Mouse (Mus musculus): ENCODE results near the gene Tmem267. TPM values are rescaled to one million over a fixed set of nuclear protein-coding genes. Genes with fewer than 3 reads are reported as not detected.
"Not testable (repeated sequence)": the region's sequence is repeated elsewhere in the genome, so short reads cannot be mapped to it uniquely, and the experiment has no call there.

Tmem267 gene
- total RNA-seq, 2 experiments from 2014 or later = 7.2 to 7.4 TPM

GRCm38 (mm10) chr13:119603890-119604289 lies 116.1 kb downstream of the Tmem267 start:
- intact Hi-C loops (cut with DNase I); DNase-seq: not testable (repeated sequence)

GRCm38 (mm10) chr13:119604322-119604721 lies 116.5 kb downstream of the Tmem267 start:
- DNase-seq; intact Hi-C loops (cut with DNase I): not testable (repeated sequence)

- intact Hi-C loops (cut with DNase I) = no loop called here
These were observed 131.0 kb downstream of the Tmem267 start for GRCm38 (mm10) chr13:119618841-119619240.

DNA sequence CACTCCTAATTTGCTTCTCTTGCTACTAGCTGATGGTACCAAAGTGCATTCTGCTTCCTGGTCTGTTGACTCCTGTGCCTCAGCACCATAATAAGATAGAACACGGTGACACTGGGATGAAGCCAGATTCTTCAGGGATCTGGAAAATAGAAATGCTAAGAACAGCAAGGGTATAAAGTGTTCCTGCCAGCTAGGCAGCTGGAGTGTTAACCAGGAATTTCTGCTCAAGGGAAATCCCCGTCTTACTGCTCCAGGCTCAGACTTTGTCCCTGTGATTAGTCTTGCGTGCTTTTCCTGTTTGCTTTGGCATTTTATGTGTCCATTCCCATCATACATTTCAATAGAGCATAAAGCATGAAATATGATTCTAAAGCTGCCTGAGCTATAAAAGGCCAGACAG lies 131.9 kb downstream of the Tmem267 start:
- intact Hi-C loops (cut with DNase I) = no loop called here
- DNase-seq = no peak

More at GRCm38 (mm10) chr13:119618841-119619240, 131.0 kb downstream of the Tmem267 start:
- DNase-seq = no peak

DNA sequence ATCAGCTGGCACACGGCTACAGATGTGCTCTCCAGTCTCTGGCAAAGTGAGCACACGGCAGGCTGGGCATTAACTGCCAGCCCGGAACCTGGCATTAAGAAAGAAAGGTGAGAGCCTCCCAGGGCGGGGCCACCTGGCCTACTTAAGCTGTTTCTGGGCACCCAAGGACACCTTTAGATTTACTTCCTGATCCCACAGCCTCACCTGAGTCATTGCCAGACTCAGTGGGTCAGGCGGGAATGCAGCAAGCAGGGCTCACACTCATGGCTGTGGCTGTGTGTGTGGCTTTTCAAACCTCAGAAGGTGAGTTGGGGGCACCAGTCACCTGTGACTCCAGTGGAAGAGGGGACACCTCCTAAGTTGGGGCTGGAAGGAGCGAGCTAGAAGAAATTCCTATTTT lies 135.8 kb downstream of the Tmem267 start, which contains the start of gene Ccl28:
TSS of gene Ccl28 (plus strand) at position 186 of the 400 bp plus-strand sequence.
- intact Hi-C loops (cut with DNase I) = no loop called here
- DNase-seq = no peak

DNA sequence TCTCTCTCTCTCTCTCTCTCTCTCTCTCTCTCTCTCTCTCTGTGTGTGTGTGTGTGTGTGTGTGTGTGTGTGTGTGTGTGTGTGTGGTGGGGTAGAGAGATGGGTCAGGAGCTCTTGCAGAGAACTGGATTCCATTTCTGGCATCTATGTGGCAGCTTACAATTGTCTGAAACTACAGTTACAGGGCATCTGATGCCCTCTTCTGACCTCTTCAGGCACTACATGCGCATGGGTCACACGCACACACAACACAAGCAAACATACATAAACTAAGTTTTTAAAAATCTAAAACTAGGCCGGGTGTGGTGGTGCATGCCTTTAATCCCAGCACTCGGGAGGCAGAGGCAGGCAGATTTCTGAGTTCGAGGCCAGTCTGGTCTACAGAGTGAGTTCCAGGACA lies 138.1 kb downstream of the Tmem267 start:
- intact Hi-C loops (cut with DNase I) = not testable (repeated sequence)
- peak; percentile 11 to 29 for DNase-seq

GRCm38 (mm10) chr13:119631482-119632155 lies 143.8 kb downstream of the Tmem267 start:
- peak; percentile 76 to 85 for DNase-seq
- intact Hi-C loops (cut with DNase I) = no loop called here

DNA sequence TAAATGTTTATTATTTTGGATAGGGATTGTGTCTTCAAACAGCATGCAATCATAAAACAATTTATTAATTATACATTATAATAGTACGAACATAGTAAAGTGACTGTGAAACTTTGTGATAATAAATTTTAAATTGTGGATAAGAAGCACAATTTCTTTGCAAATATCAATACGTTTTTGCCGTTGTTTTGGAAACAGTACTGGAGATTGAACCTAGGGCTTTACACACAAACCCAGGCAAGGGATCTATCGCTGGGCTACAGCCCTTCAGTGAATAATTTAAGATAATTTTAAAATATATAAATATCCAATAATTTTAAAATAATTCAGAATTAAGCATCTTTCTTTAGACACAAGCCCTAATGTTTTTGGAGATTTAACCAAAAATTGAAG lies 144.3 kb downstream of the Tmem267 start:
- intact Hi-C loops (cut with DNase I) = no loop called here
- DNase-seq = no peak

DNA sequence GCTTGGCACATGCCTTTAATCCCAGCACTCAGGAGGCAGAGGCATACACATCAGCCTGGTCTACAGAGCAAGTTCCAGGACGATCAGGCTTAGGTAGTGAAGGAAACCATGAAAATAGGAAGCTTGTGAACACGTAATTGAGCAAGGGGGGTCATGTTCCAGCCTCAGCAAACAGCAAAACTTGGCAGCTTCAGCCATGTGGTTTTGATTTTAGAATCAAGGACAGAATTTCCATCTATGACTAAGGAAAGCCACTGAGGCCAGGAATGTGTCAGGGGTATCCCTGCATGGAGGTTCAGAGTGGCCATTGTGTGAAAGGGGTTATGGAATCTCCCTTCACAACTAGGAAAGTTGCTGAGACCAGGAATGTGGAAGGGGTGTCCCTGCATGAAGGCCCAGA lies 147.7 kb downstream of the Tmem267 start:
- intact Hi-C loops (cut with DNase I) = loop anchor here (5.0 kb wide), 1 partner anchor 57 kb away; the partner anchor contains the start of gene Hmgcs1

GRCm38 (mm10) chr13:119637837-119638236 lies 150.0 kb downstream of the Tmem267 start:
- intact Hi-C loops (cut with DNase I) = loop anchor here (5.0 kb wide), 1 partner anchor 54 kb away; the partner anchor contains the start of gene Hmgcs1
- DNase-seq = no peak

More for the DNA sequence above, 147.7 kb downstream of the Tmem267 start:
- DNase-seq = no peak

DNA sequence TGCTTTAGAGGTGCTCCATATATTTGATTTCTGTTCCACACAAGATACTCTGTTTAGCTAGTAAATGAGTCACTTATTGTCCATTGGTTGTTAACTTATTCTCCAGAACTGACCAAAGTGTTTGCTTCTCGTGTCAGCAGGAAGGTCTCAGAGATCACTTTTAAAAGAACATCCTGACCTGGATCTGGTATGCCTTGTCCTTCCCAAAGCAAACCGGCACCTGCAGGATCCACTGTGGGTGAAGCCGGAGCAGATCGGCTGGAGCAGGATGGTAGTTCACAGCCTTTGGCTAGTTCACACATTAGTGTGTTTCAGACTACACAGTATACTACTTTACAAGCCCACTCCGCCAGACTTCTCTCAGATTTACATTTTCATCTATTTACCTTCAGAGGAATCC lies 150.6 kb downstream of the Tmem267 start:
- no peak for DNase-seq
- intact Hi-C loops (cut with DNase I) = loop anchor here (5.0 kb wide), 1 partner anchor 54 kb away; the partner anchor contains the start of gene Hmgcs1

GRCm38 (mm10) chr13:119639302-119639701 lies 151.5 kb downstream of the Tmem267 start:
- intact Hi-C loops (cut with DNase I) = loop anchor here (5.0 kb wide), 1 partner anchor 53 kb away; the partner anchor contains the start of gene Hmgcs1
- DNase-seq = no peak

GRCm38 (mm10) chr13:119640504-119640903 lies 152.7 kb downstream of the Tmem267 start:
- intact Hi-C loops (cut with DNase I) = loop anchor here (2.0 to 5.0 kb wide), 3 partner anchors 82 to 152 kb away; partner anchors contain the start of gene Zfp131
- DNase-seq = peak; percentile 13 to 43

DNA sequence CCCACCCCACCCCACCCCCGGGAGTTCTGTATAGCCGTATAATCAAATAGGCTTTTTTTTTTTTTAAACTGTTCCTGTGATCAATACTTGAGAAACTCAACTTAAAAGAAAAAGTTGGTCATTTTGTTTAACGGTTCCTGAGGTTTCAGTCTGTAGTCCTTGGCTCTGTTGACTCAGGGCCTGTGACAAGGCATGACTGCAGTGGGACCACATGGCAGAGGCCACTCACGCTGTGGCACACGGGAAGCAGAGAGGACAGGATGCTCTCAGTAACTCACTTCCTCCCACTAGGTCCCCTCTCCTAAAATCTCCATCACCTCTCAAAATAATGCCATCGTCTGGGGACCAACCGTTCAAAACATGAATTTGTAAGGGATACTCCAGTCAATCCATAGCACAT lies 153.3 kb downstream of the Tmem267 start:
- no peak for DNase-seq
- intact Hi-C loops (cut with DNase I) = loop anchor here (2.0 to 5.0 kb wide), 3 partner anchors 81 to 151 kb away; partner anchors contain the start of gene Zfp131

GRCm38 (mm10) chr13:119644769-119645168 lies 156.9 kb downstream of the Tmem267 start:
- intact Hi-C loops (cut with DNase I) = loop anchor here (5.0 kb wide), 2 partner anchors 78 to 148 kb away; partner anchors contain the start of gene Zfp131
- DNase-seq = no peak

DNA sequence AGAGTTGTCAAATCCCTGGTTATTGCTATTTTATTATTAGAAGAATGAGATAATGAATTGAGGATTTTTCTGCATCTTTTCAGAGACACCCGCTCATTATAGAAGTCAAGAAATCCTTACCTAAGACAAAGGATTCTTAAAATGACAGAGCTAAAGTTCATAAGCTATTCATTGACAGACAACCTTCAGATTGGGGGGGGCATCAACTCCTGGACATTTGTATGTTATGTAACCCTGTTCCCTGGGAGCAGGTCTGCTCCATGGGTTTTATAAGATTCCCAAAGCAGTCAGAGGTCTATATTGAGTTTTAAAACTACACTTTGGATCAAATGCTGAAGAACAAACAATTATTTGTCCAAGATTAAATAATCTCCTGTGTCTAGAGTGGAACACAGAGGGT lies 158.7 kb downstream of the Tmem267 start:
- no peak for DNase-seq
- intact Hi-C loops (cut with DNase I) = no loop called here

DNA sequence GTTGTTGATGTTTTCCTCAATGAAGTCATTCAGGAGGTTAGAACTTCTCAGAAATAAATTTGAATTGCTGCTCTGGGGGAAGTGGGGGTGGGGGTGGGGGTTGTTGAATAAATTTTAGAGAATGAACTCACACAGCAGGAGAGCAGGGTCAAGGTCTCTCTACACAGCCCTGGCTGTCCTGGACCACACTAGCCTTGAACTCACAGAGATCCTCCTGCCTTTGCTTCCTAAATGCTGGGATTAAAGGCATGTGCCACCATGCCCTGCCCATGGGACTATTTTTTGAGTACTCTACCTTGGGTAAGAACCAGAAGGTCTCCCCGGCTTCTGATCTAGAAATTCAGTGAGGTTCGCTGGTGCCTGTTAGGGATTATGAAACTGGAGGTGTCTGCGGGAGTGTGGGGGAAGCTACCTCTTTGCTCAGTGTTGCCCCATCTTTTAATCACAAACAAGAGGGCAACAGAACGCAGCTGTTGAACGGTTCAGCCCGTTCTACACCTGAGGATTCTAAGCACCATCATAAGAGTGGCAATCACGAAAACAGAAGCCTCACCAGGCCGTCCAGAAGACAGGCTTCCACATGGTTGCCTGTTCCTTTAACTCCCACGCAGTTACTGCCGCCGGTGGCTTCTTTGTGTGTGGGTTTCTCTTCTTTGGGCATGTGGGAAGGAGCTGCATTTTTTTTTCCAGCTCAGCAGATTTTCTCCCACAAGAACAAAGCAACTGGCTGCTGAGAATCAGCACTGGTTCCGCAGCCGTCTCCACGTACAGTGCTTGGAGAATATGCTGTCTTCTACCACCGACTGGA lies 161.3 kb downstream of the Tmem267 start:
- no peak for DNase-seq
- intact Hi-C loops (cut with DNase I) = no loop called here

- DNase-seq = no peak
- intact Hi-C loops (cut with DNase I) = no loop called here
These were observed 161.8 kb downstream of the Tmem267 start for GRCm38 (mm10) chr13:119649699-119650046.

DNA sequence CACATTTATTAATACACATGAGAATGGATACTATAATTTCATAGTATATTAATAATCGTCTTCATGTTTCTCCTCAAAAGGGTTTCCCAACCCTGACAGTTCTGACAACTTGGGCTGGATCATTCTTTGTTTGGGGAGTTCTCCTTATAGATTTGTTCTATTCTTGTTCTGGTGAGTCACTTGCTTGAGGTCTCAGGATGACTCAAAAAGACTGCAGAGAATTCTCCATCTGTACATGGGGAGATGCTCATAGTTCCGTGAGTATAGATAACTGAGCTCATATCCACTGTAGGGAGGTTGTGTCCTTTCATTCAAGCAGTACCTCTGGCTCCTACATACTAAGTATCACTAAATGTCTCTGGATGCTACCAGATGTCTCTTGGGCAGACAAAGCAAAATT lies 166.9 kb downstream of the Tmem267 start:
- DNase-seq = no peak
- intact Hi-C loops (cut with DNase I) = no loop called here

DNA sequence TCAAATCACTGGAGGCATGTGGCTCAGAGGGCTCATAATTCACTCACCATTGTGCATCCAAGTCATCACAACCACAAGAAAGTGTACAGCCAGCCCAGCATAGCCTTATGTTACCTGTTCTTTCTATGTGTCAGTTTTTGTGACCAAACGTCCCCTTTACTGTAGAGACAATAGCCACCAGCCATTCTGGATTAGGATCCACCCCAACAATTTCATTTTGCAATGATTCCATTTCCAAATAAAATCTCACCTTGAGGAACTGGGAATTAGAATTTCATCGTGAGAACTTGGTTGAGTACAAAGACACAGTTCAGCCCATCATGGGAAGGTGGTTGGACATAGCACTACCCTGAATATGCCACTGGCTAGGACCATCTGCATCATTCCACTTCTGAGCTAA lies 168.4 kb downstream of the Tmem267 start:
- intact Hi-C loops (cut with DNase I) = no loop called here
- DNase-seq = no peak

DNA sequence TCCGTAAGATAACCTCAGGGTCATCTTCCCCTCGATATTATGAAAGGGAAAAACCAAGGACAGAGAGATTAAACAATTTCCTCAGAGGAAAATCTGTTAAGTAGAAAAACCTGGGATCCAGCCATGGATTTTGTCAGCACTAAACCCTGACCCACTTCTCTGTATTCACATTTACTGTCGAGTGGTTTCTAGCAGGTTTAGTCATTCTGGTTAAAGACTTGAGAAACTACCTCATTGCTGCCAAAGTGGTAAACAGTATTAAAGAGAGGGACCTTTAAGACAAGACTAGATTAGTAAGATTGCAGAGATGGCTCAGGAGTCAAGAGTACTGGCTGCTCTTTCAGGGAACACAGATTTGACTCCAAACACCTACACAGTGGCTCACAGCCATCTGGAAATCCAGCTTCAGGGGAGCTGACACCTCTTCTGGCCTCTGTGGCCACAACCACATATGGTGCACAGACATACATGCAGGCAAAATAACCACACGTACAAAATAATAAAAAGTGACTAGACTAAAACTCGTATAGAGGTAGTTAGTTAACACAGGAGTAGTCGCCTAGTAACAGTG lies 169.1 kb downstream of the Tmem267 start:
- intact Hi-C loops (cut with DNase I) = no loop called here
- no peak for DNase-seq
